Mouse (Mus musculus) spleen, adult 2 months (tissue): Measurements from ENCODE around the gene Terb1. TPM values are rescaled to one million over a fixed set of nuclear protein-coding genes. Genes with fewer than 3 reads are reported as not detected.
A peak's percentile ranks its signal among the peaks of the same experiment; 100 is the strongest.

Source experiments
- DNase-seq, 2 experiments: peaks; one replicate each; pipeline versions ENCODE4 v3.0.0 to v3.0.0-alpha.2; 2012 to 2021; ENCODE audit warnings: low spot score in 2 of 2, low read depth in 1 of 2
- H3K27ac ChIP-seq: fragments of 200-500 bp; 2 replicates; pipeline ENCODE4 v1.5.1; 2012; ENCODE audit warnings: low read length, inconsistent platforms; ENCODE audit not compliant: insufficient read depth
- H3K27me3 ChIP-seq: fragments of 200-500 bp; 2 replicates; pipeline ENCODE4 v1.6.1; 2012; ENCODE audit warnings: mild to moderate bottlenecking, moderate library complexity, low read length, inconsistent platforms; ENCODE audit not compliant: control insufficient read depth, insufficient read depth
- H3K36me3 ChIP-seq: fragments of 200-500 bp; 2 replicates; pipeline ENCODE4 v1.6.1; 2012; ENCODE audit warnings: mild to moderate bottlenecking, low read length, inconsistent platforms; ENCODE audit not compliant: control insufficient read depth, insufficient read depth
- H3K4me1 ChIP-seq: fragments of 200-500 bp; 2 replicates; pipeline ENCODE4 v1.6.1; 2011; ENCODE audit warnings: inconsistent platforms; ENCODE audit not compliant: control insufficient read depth, insufficient read depth, insufficient read length
- H3K4me3 ChIP-seq: fragments of 200-500 bp; 2 replicates; pipeline ENCODE4 v1.5.1; 2011; ENCODE audit warnings: mild to moderate bottlenecking, inconsistent platforms; ENCODE audit not compliant: insufficient read depth, insufficient read length; ENCODE audit errors: extremely low read depth
- CTCF ChIP-seq: fragments of 200-500 bp; IDR thresholded peaks from 2 replicates; pipeline ENCODE4 v1.5.1; 2011; ENCODE audit warnings: mild to moderate bottlenecking, inconsistent platforms; ENCODE audit not compliant: insufficient read depth, insufficient read length, insufficient replicate concordance; ENCODE audit errors: extremely low read depth
- POLR2A ChIP-seq: fragments of 200-500 bp; IDR thresholded peaks from 2 replicates; pipeline ENCODE4 v1.6.1; 2011; ENCODE audit warnings: low read depth, low read length, inconsistent platforms
- WGBS: fragments of 180-500 bp; shearing (Covaris S2); methylation state at CpG from one replicate; pipeline ENCODE4 v1.1.7; 2018; 5-methylcytosine and 5-hydroxymethylcytosine counted together
- polyA plus RNA-seq: library from polyadenylated mRNA; depleted of rRNA; stranded (reverse); fragments of >200 nt; gene quantifications from 2 replicates; pipeline ENCODE4 v1.2.3, GENCODE M21; 2012

Gene Terb1
- polyA plus RNA-seq, 1 experiment: 0.23 TPM

DNA sequence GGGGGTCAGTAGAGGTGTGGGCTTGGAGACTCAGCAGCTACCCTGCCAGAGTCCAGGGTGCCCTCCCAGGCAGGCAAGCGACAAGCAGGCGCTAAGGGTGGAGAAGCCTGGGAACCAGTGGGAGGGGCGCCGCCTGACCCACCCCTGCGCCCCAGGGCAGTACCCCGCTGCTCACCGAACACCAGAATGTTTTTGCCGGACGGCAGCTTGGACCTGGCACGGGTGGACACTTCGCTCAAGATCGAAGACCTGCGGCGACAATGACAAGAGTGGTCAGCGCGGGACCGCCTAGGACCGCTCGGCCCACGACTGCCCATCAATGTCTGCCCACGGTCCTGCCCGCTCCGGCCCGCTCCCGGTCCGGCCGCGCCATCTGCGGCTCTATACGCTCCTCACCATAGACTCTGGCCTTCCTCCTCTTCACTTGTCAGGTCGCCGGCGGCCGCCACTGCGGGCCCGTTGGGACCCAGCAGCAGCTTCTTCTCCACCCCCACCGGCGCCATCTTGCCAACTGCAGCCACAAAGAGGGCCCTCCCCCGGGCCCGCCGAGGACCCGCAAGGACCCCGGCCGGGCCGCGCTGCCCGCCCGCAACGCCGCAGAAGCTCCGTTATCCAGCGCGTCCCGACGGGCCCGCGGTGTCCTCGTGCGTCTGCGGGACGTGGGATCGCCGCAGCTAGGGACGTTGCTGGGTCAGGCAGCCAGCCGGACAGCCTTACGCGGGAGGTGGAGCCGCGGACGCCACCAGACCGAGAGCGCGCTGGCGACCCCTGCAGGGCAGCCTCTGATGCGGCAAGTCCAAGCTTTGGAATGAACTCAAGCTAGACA, 67.2 kb downstream of the Terb1 start, which contains the start of gene Dync1li2:
Gene Dync1li2 (minus strand): TSS at position 749 of the 826 bp plus-strand sequence.
- Histone ChIP-seq H3K27me3 (no peaks in the 10 kb centered on the region), H3K4me1 (peaks cover 8% of the 10 kb centered on the region), H3K36me3 (peaks cover 16% of the 10 kb centered on the region; the same call in 1 of the 2 replicates), H3K4me3 (peak within 1 kb of the TSS; percentile 80), H3K27ac (peak within 1 kb of the TSS; percentile 91)
- peak; percentile 89 for TF ChIP-seq CTCF
- TF ChIP-seq POLR2A: peak; percentile 16; the same call in 1 of the 2 replicates
- under 1% methylated on average over 75 of the region's 75 CpGs for WGBS
- peak; percentile 79 to 91 for DNase-seq

DNA sequence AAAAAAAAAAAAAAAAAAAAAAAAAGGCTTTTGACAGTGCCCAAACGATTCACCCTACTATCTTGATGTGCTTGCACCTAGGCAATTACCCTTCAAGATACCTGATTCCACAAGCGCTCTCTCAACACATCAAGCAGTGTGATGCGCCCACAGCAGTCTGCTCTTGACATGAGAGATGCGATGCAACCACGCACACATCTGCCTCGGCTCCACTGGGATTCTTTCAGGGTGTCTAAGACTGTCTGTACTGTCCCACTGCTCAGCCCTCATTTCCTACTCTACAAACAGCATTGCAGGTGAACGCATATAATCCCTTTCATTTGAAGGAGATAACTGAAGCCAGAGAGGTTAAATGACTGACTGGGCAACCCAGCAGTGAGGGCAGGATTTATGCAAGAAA, 68.1 kb downstream of the Terb1 start:
- TF ChIP-seq CTCF (no peak), POLR2A (no peak)
- H3K27me3 ChIP-seq: no peaks in the 10 kb centered on the region
- peaks cover 8% of the 10 kb centered on the region for H3K4me1 ChIP-seq
- DNase-seq: no peak
- H3K4me3 ChIP-seq: peak overlapping the region; percentile 80; the same call in 1 of the 2 replicates
- WGBS: 61% methylated on average over 7 of the region's 7 CpGs
- H3K36me3 ChIP-seq: peaks cover 23% of the 10 kb centered on the region
- no peak overlapping the region for H3K27ac ChIP-seq

DNA sequence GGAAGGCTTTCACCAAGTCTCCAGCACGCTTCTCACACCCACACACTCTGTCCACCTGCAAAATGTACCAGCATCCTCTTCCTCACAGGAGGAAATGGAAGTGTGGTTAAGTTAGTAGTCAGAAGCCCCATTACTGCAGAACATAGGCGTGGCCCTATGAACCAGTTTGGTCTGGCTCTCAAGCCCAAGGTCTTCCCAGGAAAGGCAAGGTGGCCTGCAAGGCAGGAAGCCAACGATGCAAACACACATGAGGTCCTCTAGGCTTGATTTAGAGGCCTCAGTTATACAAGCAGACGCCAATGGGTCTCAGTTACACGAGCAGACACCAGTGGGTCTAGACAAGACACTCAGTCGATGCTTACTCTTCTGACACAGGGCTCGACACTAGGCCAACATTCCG, 70.2 kb downstream of the Terb1 start:
- TF ChIP-seq CTCF (no peak), POLR2A (no peak)
- DNase-seq: no peak
- H3K27me3 ChIP-seq: no peaks in the 10 kb centered on the region
- peaks cover 29% of the 10 kb centered on the region for H3K36me3 ChIP-seq
- no peak overlapping the region for H3K27ac ChIP-seq
- peaks cover 17% of the 10 kb centered on the region for H3K4me1 ChIP-seq
- no peak overlapping the region for H3K4me3 ChIP-seq
- 84% methylated on average over 8 of the region's 8 CpGs for WGBS

DNA sequence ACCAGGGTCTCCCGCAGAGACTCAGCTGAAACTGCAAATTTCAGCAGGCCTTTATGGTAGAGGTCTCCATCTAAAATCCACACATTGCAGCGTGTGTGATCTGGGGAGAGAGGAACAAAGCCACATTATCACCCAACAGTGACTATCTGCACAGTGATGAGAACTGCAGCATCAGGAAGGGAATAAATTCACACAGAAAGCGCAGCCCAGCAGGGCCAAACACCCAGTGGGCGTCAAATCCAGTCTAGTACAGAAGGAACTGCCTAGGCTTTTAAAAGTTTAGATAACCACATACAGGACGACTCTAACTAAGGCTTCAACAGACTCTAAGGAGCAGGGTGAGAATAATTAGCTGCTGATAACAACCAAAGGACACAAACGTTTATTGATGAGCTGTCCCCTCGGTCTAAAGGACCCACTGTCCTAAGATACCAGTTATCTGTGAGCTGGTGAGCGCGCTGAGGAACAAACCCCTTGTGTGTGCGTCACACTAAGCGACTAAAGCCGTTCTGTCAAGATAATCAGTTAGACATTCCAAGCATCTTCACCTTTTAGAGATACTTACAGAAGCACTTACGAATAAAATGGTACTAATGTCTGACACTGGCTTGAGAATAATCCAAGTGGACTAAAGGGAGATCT, 72.1 kb downstream of the Terb1 start:
- Histone ChIP-seq H3K4me1 (peaks cover 19% of the 10 kb centered on the region), H3K4me3 (no peak overlapping the region), H3K27ac (no peak overlapping the region), H3K27me3 (no peaks in the 10 kb centered on the region), H3K36me3 (peaks cover 33% of the 10 kb centered on the region)
- TF ChIP-seq CTCF (no peak), POLR2A (no peak)
- 95% methylated on average over 13 of the region's 13 CpGs for WGBS
- DNase-seq: no peak

DNA sequence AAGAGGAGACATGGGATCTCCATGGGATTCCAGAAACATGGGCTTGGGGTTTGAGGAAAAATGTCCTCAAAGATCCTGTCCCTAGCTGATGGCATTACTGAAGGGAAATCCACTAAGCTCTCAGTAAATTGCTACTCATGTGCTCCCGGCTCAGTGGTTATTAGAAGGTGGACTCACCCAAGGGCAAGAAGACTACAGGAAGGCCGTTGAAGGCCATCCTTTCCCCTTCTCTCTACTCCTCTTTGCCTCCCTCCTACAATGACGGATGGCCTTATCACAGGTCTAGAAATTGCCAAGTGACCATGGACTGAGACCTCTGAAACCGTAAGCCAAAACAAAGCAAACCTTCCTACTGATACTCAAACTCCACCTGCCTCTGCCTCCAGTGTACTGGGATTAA, 73.1 kb downstream of the Terb1 start:
- no peak for DNase-seq
- Histone ChIP-seq H3K27ac (no peak overlapping the region), H3K27me3 (no peaks in the 10 kb centered on the region), H3K4me1 (peaks cover 12% of the 10 kb centered on the region), H3K4me3 (no peak overlapping the region), H3K36me3 (peaks cover 39% of the 10 kb centered on the region)
- TF ChIP-seq CTCF (no peak), POLR2A (no peak)
- WGBS: 91% methylated on average over 4 of the region's 4 CpGs

DNA sequence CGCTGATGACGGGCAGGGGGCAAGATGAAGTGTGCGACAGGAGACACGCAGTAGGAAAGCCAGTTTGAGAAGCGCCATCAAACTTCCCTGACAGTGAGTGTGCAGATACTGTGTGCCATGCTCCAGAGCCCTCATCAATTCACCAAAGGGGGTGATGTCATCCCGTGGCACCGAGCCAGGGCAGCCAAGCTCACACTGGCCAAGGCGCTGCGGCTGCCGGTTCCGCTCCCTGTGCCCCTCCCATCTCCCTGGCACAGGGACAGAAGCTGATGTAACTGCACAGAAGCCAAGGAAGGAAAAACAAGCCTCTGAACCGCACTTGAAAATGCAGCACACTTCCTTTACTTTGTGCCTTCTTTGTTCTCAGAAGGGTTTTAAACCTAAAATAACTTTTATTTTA, 73.7 kb downstream of the Terb1 start:
- Histone ChIP-seq H3K36me3 (peaks cover 40% of the 10 kb centered on the region), H3K4me1 (peaks cover 10% of the 10 kb centered on the region), H3K27ac (peak overlapping the region; percentile 6; the same call in 1 of the 2 replicates), H3K4me3 (no peak overlapping the region), H3K27me3 (no peaks in the 10 kb centered on the region)
- DNase-seq: peak; percentile 55 to 74
- no peak for TF ChIP-seq POLR2A
- WGBS: 16% methylated on average over 12 of the region's 12 CpGs

DNA sequence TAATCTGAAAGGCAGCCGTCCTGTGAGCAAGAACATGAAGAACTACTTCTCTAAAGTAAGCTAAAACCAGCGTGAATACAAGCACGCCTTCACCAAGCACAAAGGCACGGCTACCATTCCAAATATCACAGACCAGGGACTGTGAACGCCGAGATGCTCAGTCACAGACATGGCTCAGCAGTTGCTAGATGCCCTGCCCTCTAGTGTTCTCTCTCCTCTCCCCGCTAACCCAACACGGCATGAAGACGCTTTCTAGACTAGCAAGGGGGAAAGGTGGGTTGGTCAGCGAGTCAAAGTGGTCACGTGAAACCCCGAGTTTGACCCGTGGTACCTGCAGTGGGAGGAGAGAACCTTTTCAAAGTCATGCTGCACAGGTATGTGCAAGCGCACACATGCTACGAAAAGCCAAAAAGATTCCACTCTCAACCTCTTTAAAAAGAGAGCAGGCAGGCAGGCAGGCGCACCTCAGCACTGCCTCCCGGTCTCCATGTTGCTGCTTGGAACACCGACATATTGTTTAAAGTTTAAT, 74.8 kb downstream of the Terb1 start:
- Histone ChIP-seq H3K4me3 (no peak overlapping the region), H3K4me1 (peaks cover 10% of the 10 kb centered on the region), H3K27ac (no peak overlapping the region), H3K36me3 (peaks cover 42% of the 10 kb centered on the region), H3K27me3 (no peaks in the 10 kb centered on the region)
- WGBS: 90% methylated on average over 18 of the region's 18 CpGs
- no peak for DNase-seq
- TF ChIP-seq POLR2A (no peak), CTCF (no peak)
